Mouse (Mus musculus) midbrain, embryonic 16.5 days (tissue): ENCODE measurements around the gene Depp1. TPM values are rescaled to one million over a fixed set of nuclear protein-coding genes. Genes with fewer than 3 reads are reported as not detected.
A peak's percentile ranks its signal among the peaks of the same experiment; 100 is the strongest.

ENCODE experiments used
- ATAC-seq: fragments of 200-750 bp; cut with Nextera tagmentation; 2 replicates; pipeline ENCODE4 v1.8.0; 2017; ENCODE audit warnings: moderate TSS enrichment
- H3K27ac ChIP-seq: fragments of 300-500 bp; sonication (generic); 2 replicates; pipeline ENCODE4 v1.5.1; 2014; ENCODE audit warnings: mild to moderate bottlenecking, low read length, mixed read lengths
- H3K27me3 ChIP-seq: fragments of 300-500 bp; sonication (generic); 2 replicates; pipeline ENCODE4 v1.6.1; 2014; ENCODE audit warnings: low read depth, low read length, mixed read lengths; ENCODE audit not compliant: control insufficient read depth, insufficient read depth
- H3K36me3 ChIP-seq: fragments of 300-500 bp; sonication (generic); 2 replicates; pipeline ENCODE4 v1.6.1; 2014; ENCODE audit warnings: mild to moderate bottlenecking, low read length, moderate library complexity, mixed read lengths; ENCODE audit not compliant: control insufficient read depth, insufficient read depth
- H3K4me1 ChIP-seq: fragments of 300-500 bp; sonication (generic); 2 replicates; pipeline ENCODE4 v1.6.1; 2014; ENCODE audit warnings: mild to moderate bottlenecking, low read length, mixed read lengths; ENCODE audit not compliant: control insufficient read depth, insufficient read depth
- H3K4me2 ChIP-seq: fragments of 300-500 bp; sonication (generic); 2 replicates; pipeline ENCODE4 v1.6.1; 2014; ENCODE audit warnings: mild to moderate bottlenecking, low read length, mixed read lengths
- H3K4me3 ChIP-seq: fragments of 300-500 bp; sonication (generic); 2 replicates; pipeline ENCODE4 v1.5.1; 2014; ENCODE audit warnings: low read depth, mild to moderate bottlenecking, low read length, moderate library complexity, mixed read lengths
- H3K9ac ChIP-seq: fragments of 300-500 bp; sonication (generic); 2 replicates; pipeline ENCODE4 v1.6.1; 2014; ENCODE audit warnings: low read depth, low read length, mixed read lengths
- H3K9me3 ChIP-seq: fragments of 300-500 bp; sonication (generic); replicated peaks from 2 replicates; pipeline ENCODE4 v1.6.1; 2014; ENCODE audit warnings: mild to moderate bottlenecking, low read length, mixed read lengths; ENCODE audit not compliant: control insufficient read depth, poor library complexity, severe bottlenecking
- WGBS: fragments of 180-500 bp; shearing (Covaris S2); extraction: QIAGEN DNeasy Blood & Tissue Kit; methylation state at CpG from one replicate; pipeline ENCODE4 v1.1.7; 2014; 5-methylcytosine and 5-hydroxymethylcytosine counted together
- polyA plus RNA-seq: library from polyadenylated mRNA; unstranded; fragments of >200 nt; fragmentation: Nextera tagmentation; extraction: Ambion mirVana; gene quantifications from 2 replicates; pipeline ENCODE4 v1.2.1, GENCODE M21; 2015

The Depp1 gene
- polyA plus RNA-seq, 1 experiment from 2014 or later = 10.8 TPM

- WGBS = 88% methylated on average over 10 of the region's 10 CpGs
- no peaks in the 10 kb centered on the region for H3K27me3 ChIP-seq
- H3K4me1 ChIP-seq = peaks cover 13% of the 10 kb centered on the region
- H3K4me2 ChIP-seq = no peak overlapping the region
- H3K36me3 ChIP-seq = peaks cover 3% of the 10 kb centered on the region; the same call in 1 of the 2 replicates
- ATAC-seq = no peak
- H3K4me3 ChIP-seq = no peak overlapping the region
- no peaks in the 10 kb centered on the region for H3K9me3 ChIP-seq
- peak overlapping the region; percentile 95; the same call in 1 of the 2 replicates for H3K27ac ChIP-seq
- H3K9ac ChIP-seq = no peak overlapping the region
Observed at GRCm38 (mm10) chr6:116629766-116630165, 20.6 kb upstream of the Depp1 start.

DNA sequence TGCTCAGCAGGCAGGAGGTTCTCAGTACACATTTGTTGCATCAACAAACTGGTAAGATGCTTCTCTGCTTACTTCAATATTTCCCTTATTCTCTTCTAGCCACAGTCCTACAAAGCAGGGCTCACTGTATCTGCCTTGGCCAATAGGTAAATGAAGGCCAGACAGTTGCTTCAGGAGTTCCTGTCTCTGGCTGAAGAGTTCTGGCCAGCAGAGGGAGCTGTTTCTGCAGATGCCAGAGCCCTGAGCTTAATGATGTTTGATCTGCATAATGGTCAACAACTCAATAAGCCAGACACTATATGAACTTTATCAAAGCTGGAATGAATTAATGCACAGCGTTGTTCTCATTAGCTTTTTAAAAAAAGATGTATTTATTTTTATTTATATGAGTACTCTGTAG is 18.3 kb upstream of the Depp1 start:
- Histone ChIP-seq H3K9ac (no peak overlapping the region), H3K27ac (no peak overlapping the region), H3K36me3 (no peaks in the 10 kb centered on the region), H3K4me1 (peaks cover 6% of the 10 kb centered on the region), H3K9me3 (no peaks in the 10 kb centered on the region), H3K4me2 (no peak overlapping the region), H3K27me3 (no peaks in the 10 kb centered on the region), H3K4me3 (no peak overlapping the region)
- 45% methylated on average over 1 of the region's 1 CpGs for WGBS
- ATAC-seq = no peak

- H3K4me2 ChIP-seq = no peak overlapping the region
- peaks cover 5% of the 10 kb centered on the region; the same call in 1 of the 2 replicates for H3K4me1 ChIP-seq
- H3K36me3 ChIP-seq = no peaks in the 10 kb centered on the region
- no peaks in the 10 kb centered on the region for H3K27me3 ChIP-seq
- no peak overlapping the region for H3K27ac ChIP-seq
- no peak for ATAC-seq
- H3K4me3 ChIP-seq = no peak overlapping the region
- no peak overlapping the region for H3K9ac ChIP-seq
- no peaks in the 10 kb centered on the region for H3K9me3 ChIP-seq
- 95% methylated on average over 17 of the region's 17 CpGs for WGBS
Observed at GRCm38 (mm10) chr6:116633741-116634695, 16.4 kb upstream of the Depp1 start.

DNA sequence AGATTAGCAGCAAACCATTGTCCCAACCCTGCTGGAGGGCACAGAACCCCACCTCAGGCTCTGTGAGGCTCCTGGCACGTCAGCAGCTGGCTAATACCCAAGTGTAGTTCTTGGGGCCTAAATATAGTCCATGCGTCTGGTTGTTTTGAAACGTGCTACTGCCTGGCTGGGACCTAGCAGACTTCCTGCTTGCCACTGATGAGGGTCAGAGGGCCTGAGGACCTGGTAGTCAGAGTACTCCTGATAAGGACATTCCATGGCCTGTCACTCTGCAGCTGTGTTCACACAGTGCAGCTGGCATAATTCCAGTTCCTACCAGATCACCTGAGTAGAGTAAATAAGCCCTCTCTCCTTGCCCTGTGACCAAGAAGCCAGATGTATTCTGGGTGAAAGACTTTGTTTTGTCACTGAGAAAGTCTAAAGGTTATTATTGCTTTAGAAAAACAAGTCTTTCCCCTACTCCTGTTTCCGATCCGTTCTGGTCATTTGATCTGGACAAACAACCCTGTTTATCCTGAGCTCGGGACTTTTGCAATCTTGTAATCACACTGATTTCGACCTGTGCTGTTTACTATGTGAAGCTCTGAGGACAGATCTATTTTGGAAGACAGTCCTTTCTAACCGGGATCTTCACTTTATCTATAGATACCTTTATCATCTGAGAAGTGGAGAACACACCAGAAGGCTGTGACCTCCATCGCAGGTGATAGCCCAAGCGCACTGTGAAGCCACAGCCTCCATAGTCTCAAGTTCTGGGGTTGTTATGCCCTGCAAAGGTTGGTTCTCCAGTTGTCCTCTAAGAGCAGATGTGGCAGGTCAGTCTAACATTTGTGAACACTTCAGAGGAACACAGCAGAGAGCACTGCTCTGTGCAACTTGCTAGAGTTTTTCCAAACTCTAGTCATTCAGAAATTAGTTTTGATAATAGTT is 14.9 kb upstream of the Depp1 start:
- ATAC-seq = no peak
- H3K9ac ChIP-seq = no peak overlapping the region

GRCm38 (mm10) chr6:116636581-116637235 is 13.7 kb upstream of the Depp1 start:
- Histone ChIP-seq H3K27me3 (no peaks in the 10 kb centered on the region), H3K4me2 (no peak overlapping the region), H3K36me3 (no peaks in the 10 kb centered on the region), H3K4me1 (no peaks in the 10 kb centered on the region), H3K4me3 (no peak overlapping the region), H3K9ac (no peak overlapping the region), H3K27ac (no peak overlapping the region), H3K9me3 (no peaks in the 10 kb centered on the region)
- WGBS = 83% methylated on average over 9 of the region's 9 CpGs
- no peak for ATAC-seq

More for the DNA sequence above, 14.9 kb upstream of the Depp1 start:
- H3K4me1 ChIP-seq = no peaks in the 10 kb centered on the region
- 76% methylated on average over 10 of the region's 10 CpGs for WGBS
- no peak overlapping the region for H3K27ac ChIP-seq
- H3K4me3 ChIP-seq = no peak overlapping the region
- no peak overlapping the region for H3K4me2 ChIP-seq
- no peaks in the 10 kb centered on the region for H3K9me3 ChIP-seq
- no peaks in the 10 kb centered on the region for H3K27me3 ChIP-seq
- no peaks in the 10 kb centered on the region for H3K36me3 ChIP-seq

GRCm38 (mm10) chr6:116637496-116637895 is 12.9 kb upstream of the Depp1 start:
- Histone ChIP-seq H3K4me1 (no peaks in the 10 kb centered on the region), H3K4me2 (no peak overlapping the region), H3K27me3 (no peaks in the 10 kb centered on the region), H3K4me3 (no peak overlapping the region), H3K27ac (no peak overlapping the region), H3K9ac (no peak overlapping the region), H3K9me3 (no peaks in the 10 kb centered on the region), H3K36me3 (no peaks in the 10 kb centered on the region)
- WGBS = 92% methylated on average over 5 of the region's 5 CpGs
- no peak for ATAC-seq

GRCm38 (mm10) chr6:116638871-116639270 is 11.5 kb upstream of the Depp1 start:
- H3K27me3 ChIP-seq = no peaks in the 10 kb centered on the region
- no peak overlapping the region for H3K4me3 ChIP-seq
- 88% methylated on average over 2 of the region's 2 CpGs for WGBS
- H3K27ac ChIP-seq = no peak overlapping the region
- ATAC-seq = no peak
- no peak overlapping the region for H3K9ac ChIP-seq
- no peaks in the 10 kb centered on the region for H3K4me1 ChIP-seq
- H3K36me3 ChIP-seq = no peaks in the 10 kb centered on the region
- H3K4me2 ChIP-seq = no peak overlapping the region
- H3K9me3 ChIP-seq = no peaks in the 10 kb centered on the region

DNA sequence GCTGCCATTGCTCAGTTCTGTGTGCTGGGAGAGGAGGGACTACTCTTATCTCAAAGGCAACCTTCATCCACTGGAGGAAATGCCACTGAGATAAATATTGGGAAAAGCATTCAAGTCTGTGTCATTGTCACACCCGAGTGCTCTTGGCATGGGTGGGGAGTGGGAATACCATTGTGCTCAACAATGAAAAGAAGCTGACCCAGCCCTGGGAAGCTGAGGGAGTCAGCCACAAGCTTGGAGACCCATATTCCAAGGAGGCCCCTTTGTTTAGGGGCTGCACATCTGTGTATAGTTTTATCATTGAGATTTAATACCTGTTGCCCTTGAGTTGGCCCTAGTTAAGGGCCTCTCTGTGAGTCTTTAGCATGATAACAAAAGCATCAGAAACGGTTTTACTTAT is 10.7 kb upstream of the Depp1 start:
- WGBS = 64% methylated on average over 2 of the region's 2 CpGs
- no peak overlapping the region for H3K4me2 ChIP-seq
- no peaks in the 10 kb centered on the region for H3K9me3 ChIP-seq
- H3K27ac ChIP-seq = no peak overlapping the region
- ATAC-seq = no peak
- H3K27me3 ChIP-seq = no peaks in the 10 kb centered on the region
- H3K4me1 ChIP-seq = no peaks in the 10 kb centered on the region
- H3K4me3 ChIP-seq = no peak overlapping the region
- no peak overlapping the region for H3K9ac ChIP-seq
- no peaks in the 10 kb centered on the region for H3K36me3 ChIP-seq
